Mouse (Mus musculus) large intestine, adult 2 months (tissue): ENCODE measurements around the gene Pik3r1. TPM values are rescaled to one million over a fixed set of nuclear protein-coding genes. Genes with fewer than 3 reads are reported as not detected.

Experiments
- DNase-seq: peaks from one replicate; pipeline ENCODE4 v3.0.0-alpha.2; 2012; ENCODE audit warnings: low read depth, low spot score
- WGBS: fragments of 180-500 bp; shearing (Covaris S2); methylation state at CpG from one replicate; pipeline ENCODE4 v1.1.7; 2018; 5-methylcytosine and 5-hydroxymethylcytosine counted together
- polyA plus RNA-seq: library from polyadenylated mRNA; depleted of rRNA; stranded (reverse); fragments of >200 nt; gene quantifications from 2 replicates; pipeline ENCODE4 v1.2.3, GENCODE M21; 2012

Gene Pik3r1
- polyA plus RNA-seq, 1 experiment: 12.1 TPM

DNA sequence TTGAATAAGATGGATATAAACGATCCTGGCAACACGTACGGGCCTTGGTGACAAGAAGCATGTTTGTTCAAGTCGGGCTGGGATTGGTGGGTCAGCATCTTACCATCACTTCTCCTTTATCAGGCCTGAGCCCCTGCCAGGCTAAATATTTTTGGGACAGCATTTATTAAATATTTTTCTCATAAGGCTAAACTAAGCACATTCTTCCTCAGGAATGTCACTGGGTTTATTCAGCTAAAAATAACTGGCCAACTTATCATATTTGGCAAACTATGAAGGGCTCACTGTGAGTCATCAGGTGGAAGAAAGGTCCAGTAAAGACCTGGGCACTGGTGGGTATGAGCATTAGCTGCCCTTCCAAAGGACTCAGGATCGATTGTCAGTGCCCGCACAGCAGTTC is 50.2 kb downstream of the Pik3r1 start:
- no peak for DNase-seq
- 68% methylated on average over 6 of the region's 6 CpGs for WGBS

DNA sequence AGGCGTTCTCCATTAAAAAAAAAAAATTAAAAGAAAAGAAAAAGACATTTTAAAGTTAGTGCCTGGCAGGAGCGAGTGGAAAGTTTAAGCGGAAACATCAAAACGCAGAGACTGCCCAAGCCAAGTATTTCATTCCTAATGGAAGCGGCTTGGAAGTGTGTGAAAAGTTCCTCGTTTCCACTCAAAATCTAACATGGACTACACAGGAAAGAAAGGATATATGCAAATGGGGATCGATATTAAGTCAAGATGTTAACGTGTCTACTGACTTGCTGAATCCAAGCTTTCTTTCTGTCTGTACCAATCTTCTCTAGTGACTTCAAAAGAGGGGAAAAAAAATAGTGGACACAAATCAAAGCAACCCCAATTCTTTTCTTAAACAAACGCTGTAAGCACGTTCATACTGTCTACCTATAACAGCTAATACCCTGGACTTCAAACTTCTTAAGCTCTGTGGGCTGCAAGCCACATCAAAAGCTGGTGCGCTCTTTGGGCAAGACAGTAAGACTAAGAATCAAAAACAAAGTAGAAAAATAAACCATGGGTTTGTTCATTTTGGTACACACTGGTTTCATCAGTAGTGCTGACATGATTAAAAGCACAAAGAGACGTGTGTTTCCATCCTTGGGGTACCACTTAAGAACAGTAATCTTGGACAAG is 54.5 kb downstream of the Pik3r1 start:
- no peak for DNase-seq
- 72% methylated on average over 12 of the region's 12 CpGs for WGBS

DNA sequence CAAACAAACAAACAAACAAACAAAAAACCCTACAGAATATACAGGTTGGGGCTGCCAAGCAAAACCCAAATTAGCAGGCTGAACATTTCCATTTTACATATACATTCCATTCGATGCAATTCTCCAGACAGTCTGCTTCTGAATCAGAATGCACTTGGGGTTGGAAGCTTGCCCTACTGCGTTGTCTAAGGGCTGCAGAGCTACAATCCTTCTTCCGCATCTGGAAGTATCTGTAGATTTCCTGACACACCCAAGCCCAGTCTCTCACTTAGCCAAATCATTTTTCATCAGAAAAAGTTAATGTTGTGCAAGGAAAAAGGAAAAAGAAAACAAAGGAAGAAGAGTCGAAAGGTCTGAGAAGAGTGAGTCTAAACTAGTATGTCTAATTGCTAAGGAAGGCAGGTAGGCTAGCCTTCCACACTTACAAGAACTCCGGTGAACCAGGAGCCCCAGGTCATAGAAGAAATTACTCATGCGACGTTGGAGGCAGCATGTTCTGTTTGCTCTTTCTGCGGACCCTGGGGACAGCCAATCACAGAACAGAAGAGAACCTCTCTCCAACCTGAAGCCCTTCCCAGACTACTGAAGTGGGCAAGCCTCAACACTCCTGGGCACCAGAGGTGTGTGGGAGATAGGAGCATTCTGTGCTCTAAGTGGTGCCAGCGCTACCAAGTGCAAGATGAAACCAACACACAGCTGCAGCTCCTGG is 55.1 kb downstream of the Pik3r1 start:
- DNase-seq: no peak
- WGBS: 64% methylated on average over 9 of the region's 9 CpGs

DNA sequence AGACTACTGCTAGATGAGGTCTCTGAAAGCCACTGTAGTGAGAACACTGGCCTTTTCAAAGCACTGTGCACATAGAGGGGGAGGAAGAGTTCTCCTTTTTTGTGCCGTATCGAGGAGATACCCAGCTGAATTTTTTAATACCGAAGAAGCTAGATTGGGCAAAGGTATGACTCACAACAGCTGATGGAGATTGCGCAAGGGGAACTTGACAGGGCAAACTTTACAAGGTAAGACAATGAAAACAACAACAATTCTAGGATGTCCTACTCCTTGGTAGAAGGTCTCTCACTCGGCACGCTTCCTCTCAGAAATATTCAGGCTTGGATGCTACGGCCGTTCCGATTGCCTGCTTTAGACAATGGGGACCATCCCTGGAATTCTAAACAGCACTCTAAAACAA is 55.9 kb downstream of the Pik3r1 start:
- no peak for DNase-seq
- WGBS: 62% methylated on average over 9 of the region's 9 CpGs

DNA sequence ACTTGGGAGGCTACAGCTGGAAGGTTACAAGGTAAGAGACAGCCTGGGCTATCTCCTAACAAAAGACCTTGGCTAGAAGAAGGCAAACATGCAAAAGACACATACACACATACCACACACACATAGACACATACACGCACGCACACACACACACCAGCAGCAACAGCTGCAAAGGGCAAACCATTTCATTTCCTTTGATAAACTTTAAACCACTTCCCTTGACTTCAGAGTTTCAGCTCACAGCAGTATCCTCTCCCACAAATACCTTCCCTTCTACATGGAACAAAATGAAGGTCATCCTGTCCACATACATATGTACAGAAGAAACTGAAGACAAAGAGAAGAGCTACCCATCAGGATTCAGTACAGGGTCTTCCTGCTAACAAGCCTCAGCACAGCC is 56.7 kb downstream of the Pik3r1 start:
- DNase-seq: no peak
- 85% methylated on average over 2 of the region's 2 CpGs for WGBS

DNA sequence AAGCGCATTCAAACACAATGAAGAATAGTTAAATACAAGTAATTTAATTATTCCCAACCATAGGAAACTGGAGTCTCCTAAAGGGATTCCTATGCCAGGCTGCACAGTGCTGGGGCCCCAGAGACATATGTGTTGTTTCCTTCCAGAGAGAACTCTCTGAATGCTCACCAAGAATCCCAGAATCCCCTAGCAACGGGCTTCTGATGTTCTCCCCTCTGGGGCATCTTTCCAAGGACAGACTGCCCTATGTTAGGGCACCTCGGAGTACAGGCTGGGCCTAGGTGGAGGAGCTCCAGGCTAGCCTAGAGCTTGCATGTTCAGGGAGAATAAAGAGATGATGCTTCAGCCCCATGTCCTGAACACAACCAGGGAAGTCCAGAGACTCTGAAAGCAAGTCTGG is 58.2 kb downstream of the Pik3r1 start:
- 78% methylated on average over 3 of the region's 3 CpGs for WGBS
- no peak for DNase-seq

DNA sequence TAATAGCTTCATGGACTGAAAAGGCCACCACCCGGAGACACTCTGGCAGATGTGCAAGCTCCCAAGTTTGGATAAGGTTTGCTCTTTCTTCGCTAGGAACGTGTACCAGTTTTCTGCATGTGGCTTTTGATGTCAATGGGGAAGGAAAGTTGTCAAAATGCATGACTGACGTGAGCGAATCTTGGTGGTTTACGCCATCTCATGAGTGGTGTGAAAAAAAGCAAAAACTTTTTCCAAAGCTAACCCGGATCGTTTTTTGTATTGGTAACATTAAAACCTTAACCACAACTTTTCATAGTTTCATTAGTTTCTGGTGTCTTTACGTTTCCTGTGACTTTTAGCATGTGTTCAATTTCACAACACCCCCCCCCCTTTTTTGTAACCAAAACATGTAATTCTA is 60.8 kb downstream of the Pik3r1 start:
- DNase-seq: no peak
- WGBS: 86% methylated on average over 9 of the region's 9 CpGs

DNA sequence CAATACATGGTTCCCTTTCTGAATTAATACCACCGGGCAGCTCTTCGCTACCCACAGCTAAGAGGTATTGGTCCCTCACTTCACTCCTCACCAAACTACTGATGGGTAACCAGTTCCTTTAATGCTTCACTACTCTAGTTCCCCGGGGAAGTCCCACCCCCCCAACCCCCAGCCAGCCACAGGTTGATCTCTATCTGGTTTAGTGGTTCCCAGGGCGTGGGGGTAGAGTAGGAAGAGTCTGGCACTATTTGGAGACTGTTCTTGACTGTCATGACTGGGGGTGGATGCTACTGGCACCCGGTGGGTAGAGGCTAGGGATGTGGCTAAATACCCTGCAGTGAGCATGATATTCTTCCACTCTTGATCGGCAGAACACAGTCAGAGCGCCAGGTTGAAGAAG is 61.6 kb downstream of the Pik3r1 start:
- 84% methylated on average over 7 of the region's 7 CpGs for WGBS

DNA sequence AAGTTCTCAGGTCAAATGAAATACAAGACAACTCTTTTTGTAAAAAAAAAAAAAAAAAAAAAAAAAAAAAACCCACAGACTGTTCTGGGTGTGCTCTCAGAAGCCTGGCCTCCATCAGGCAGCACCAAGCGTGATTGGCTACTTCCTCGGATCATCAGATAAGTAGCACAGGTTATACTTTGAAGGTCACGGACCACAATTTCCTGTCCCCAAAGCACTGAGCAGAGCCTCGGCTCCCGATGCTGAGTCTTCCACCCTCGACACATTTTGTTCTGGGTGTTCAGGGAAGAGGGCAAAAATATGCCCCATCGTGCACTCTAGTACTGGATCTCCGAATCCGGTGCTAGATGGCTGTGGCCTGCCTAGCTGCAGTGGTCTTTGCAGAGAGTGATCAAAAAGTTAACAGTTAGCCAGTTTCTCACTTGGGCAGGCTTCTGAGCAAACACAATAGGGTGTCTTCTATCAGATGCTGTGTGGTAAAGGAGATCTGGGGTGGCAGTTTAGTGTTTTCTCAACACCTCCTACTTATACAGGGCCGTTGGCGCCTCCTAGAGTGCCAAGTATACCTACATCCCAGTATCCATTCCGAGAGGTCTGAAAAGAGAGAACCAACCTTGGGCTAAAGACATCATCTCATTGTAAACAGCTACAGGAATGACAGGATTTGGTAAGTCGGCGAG is 65.8 kb downstream of the Pik3r1 start:
- no peak for DNase-seq
- WGBS: 76% methylated on average over 14 of the region's 14 CpGs

More for the DNA sequence above, 61.6 kb downstream of the Pik3r1 start:
- no peak for DNase-seq

DNA sequence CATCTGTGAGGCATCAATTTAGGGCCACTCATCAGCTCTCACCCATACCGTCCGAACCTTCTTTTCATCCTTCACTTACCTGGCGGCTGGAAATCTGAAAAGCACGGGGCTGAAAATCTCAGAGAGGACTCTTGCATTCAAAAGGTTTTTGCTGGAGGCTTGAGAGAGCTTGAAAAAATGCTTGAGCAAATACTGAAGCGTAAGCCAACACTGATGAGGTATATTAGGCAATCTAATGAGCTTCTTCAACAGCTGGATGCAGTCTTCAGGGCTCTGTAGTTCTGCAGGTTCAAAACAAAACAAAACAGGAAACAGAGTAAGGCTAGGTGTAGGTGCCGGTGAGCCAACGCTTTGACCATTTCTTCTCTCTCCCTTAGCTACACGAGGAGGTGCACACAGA is 66.4 kb downstream of the Pik3r1 start:
- no peak for DNase-seq
- WGBS: 83% methylated on average over 8 of the region's 8 CpGs

DNA sequence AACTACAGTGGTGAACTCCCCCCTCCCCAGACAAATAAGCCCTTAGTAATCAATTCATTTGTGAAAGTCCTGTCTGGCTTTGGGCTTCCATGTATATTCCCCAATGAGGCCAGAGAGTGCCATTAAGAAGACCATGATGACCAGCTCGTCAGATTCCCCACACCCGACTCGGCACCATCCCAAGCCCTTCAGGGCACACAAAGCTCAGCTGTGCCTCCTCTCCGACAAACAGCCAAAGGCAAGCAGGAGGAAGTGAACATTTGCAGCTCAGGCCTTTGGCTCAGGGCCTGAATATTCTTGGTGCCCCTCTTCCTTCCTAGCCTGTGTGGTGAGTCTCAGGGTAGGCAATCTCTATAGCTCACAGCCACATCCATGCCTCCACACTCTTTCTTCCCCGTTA is 68.3 kb downstream of the Pik3r1 start:
- no peak for DNase-seq
- WGBS: 56% methylated on average over 5 of the region's 5 CpGs

DNA sequence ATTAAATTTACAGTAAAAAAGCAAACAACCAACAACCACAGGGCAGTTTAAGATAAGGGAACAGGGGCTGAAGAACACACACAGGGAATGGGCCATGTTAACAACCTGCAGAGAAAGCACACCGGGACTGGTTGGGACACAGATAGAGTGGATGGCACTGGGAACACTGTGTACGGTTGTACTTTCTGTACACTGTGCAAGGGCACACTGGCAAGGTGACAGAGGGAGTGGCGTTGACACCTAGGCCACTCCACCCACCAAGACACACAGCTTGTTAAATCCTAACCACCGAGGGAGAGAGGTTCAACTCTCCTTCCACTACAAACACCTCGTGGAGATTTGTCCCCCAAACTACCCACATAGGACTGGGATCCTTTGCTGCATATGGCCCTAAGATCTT is 70.1 kb downstream of the Pik3r1 start:
- DNase-seq: peak; percentile 71
- 23% methylated on average over 5 of the region's 5 CpGs for WGBS

DNA sequence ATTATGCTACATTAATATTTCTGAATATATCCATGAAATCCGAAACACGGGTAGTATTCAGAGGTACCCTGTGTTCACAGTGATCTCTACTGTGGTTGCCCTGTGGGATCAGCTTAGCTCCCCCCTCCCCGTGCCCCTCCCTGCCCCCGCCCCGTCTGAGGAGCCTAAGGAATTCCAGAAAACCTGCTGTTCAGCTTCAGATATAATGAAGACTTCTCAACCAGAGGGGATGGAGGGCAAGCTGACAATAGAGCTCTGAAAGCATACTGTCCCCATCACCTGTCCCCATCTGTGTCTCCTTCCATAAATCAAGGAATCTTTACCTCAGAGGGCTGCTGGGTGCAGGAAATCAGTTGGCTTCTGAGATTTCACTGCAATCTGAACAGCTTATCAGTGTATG is 70.6 kb downstream of the Pik3r1 start:
- 63% methylated on average over 5 of the region's 5 CpGs for WGBS
- DNase-seq: no peak

DNA sequence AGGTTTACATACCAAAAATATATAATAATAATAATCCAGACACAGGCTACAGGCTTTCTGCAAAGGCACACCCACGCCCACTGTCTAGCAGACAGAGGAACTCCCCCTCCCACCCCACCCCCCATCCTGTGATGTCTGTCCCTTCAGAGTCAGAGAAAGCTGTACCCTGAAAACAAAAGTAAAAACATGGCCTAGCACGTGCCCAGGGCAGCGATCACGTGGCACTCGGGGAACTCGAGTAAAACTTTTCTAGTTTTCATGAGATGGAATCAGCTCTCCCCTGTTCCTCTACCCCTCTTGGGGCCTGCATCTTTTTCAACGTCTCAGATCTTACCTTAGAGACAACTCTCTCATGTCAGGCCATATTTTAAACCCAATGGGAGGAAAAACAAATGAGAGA is 71.2 kb downstream of the Pik3r1 start:
- no peak for DNase-seq
- 42% methylated on average over 7 of the region's 7 CpGs for WGBS

DNA sequence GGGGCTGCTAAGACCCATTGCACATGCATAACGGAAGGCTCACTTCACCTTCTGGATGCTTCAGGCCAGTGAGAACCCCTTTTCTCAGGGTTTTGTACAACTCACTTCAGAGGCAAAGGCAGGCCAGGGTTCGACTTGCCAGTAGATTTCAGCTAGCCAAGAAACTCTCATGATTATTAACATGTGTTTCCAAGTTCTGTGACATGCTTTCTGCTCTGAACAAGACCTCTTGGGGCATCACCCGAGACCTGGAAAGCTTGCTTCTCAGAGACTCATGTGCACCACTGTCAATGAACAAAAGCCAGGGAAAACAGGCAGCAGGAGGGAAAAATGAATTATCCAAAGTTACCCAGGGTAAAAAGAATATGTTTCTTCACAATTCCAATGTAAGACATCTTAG is 71.7 kb downstream of the Pik3r1 start:
- WGBS: 40% methylated on average over 3 of the region's 3 CpGs
- no peak for DNase-seq

DNA sequence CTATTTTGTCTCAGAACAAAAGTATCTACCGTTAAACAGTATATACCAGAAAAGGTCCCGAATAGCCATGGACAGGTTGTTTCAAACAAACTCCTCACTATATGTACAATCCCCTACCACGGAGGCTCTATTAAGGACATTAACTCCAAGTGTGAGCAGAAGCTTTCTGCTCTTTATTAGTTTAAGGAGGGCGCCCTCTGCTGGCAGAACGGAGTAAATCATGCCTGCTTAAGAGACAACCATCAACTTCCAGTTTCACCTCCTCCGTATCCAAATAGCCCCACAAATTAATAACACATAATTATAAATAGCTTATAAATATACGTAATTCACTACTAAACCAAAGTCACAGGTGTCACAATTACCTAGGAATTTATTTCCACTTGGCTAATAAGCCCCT is 72.1 kb downstream of the Pik3r1 start:
- peak; percentile 81 for DNase-seq
- WGBS: 3% methylated on average over 7 of the region's 7 CpGs

DNA sequence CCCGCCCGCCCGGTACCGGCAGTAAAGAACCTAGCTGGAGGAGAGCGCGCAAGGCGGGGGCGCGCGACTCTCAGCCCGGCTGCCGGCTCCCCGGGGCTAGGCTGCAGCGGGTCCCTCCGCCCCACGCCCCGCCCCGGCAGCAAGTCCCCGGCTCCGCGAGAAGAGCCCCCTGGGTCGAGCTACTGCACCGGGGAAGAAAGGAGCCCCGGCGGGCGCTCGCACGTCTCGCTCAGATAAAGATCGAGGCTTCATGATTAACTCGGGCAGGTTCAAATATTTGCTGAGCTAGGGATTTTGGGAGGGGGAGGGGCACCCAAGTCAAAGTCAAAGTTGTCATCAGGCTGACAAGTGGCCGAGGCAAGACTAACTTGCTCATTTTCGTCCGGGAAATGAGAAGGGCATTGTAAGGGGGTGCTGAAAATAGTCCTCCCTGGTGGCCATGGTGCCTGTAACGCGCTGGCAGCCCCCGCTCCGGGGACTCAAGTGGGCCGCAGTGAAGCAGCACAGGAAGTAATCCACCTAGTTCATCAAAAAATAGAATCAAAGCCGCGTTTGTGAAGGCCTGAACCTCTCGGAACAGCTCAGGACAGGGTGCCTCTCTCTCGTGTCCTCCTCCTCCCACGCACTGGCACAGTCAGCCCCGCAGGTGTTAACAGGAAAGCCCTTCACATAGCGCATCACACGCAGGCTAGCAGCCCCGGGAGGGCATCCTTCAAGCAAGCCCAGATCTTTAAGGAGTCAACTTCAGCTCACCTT is 73.3 kb downstream of the Pik3r1 start:
- DNase-seq: no peak
- 3% methylated on average over 48 of the region's 48 CpGs for WGBS

DNA sequence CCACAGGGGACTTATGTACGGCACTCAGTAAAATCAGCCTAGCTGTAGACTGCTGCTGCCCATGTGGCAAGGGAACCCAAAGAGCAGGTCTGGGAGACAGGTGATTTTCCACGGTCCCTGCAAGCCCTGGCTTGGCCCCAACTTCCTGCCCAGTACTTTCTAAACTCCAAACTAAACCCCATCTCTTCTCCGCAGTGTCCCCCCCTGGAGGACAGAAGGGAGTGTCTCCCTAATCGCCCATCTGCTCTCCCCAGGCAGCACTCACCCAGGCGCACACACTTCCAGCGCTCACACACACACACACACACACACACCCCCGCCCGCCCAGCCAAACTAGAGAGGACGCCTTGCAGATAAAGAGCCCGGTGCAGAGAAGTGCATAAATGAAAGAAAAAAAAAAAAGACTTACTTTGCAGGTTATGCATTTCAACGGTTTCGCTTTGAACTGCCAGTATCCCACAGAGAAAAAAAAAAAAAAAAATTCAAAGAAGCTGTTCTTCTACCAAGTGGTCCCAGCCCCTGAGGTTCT is 74.0 kb downstream of the Pik3r1 start:
- WGBS: 5% methylated on average over 12 of the region's 12 CpGs
- DNase-seq: no peak

DNA sequence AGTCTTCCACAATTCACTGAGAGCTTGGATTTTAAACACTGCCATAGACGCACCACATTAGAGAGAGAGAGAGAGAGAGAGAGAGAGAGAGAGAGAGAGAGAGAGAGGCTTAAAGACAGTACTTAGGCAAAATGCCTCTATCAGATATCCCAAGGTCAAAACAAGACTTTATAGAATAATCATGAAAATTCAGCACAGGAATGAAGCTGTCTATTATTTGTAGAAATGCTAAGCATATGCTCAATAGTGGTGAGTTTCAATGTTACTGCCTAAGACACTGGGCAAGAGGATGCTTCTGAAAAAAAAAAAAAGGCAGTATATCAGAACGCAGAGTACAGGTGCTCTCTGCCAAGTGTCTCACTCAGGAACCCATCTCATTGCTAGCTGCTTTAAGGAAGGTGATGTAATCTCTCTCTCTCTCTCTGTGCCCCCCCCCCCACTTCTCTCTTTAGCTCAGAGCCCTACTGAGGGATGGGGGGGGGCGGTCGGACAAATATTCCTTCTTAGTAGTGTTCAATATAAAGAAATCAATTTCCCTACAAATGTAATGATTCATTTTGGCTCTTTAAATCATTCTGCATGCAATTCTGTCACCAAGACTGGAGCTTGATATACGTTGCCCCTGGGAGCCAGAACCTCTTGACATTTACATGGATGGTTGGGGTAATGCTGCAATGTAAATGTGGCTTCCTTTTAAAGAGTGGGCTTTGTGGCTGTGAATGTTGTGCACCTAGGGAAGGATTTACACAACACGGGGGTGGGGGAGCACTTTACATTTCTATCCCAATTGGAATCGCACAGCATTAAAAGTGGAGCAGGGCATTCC is 74.9 kb downstream of the Pik3r1 start:
- 63% methylated on average over 7 of the region's 7 CpGs for WGBS
- DNase-seq: no peak
